ENCODE assay signal across 12 mouse cellular contexts in genomic region chr7:63965635-63966418, GRCm38 (mm10). TPM values are rescaled to one million over a fixed set of nuclear protein-coding genes. Genes with fewer than 3 reads are reported as not detected.
DNase-seq lines count a peak whose midpoint lies in the region; ATAC-seq and TF ChIP-seq lines count a peak whose summit lies in the region.
"Had no signal": no experiment of that assay in that cellular context is flagged by ENCODE, and none has a peak within 500 bp of the region (broad histone marks: within the 10 kb centered on the region; RNA-seq: fewer than 3 reads in every experiment).

No protein-coding gene starts in this region.

- H3K4me2 ChIP-seq in heart, embryonic 11.5 days: no peak overlapping the region
- no peak overlapping the region for H3K4me2 ChIP-seq in forebrain, embryonic 12.5 days
- H3K4me2 ChIP-seq in limb, embryonic 14.5 days (replicated peaks; ENCODE audit: low read depth, low read length, severe bottlenecking): no peak overlapping the region
- H3K4me2 ChIP-seq: liver, embryonic 11.5 days; neural tube, embryonic 12.5 days had no signal

- no peaks in the 10 kb centered on the region for H3K9me3 ChIP-seq in heart, embryonic 11.5 days (replicated peaks; ENCODE audit: control insufficient read depth, low read length)
- no peaks in the 10 kb centered on the region for H3K9me3 ChIP-seq in forebrain, embryonic 12.5 days
- no peaks in the 10 kb centered on the region for H3K9me3 ChIP-seq in limb, embryonic 14.5 days (ENCODE audit: control insufficient read depth, low read length)
- H3K9me3 ChIP-seq: neural tube, embryonic 12.5 days had no signal

- 64% methylated on average over 5 of the region's 5 CpGs for WGBS in heart, embryonic 11.5 days (ENCODE audit: insufficient replicate concordance)
- WGBS in forebrain, embryonic 12.5 days: 80% methylated on average over 5 of the region's 5 CpGs
- 52% methylated on average over 5 of the region's 5 CpGs for WGBS in limb, embryonic 14.5 days

- H3K4me1 ChIP-seq in heart, embryonic 11.5 days (ENCODE audit: control insufficient read depth, insufficient read depth, low read length): no peaks in the 10 kb centered on the region
- peaks cover 11% of the 10 kb centered on the region for H3K4me1 ChIP-seq in forebrain, embryonic 12.5 days
- peaks cover 3% of the 10 kb centered on the region; the same call in 1 of the 2 replicates for H3K4me1 ChIP-seq in limb, embryonic 14.5 days (ENCODE audit: control insufficient read depth, insufficient read depth, low read length)

- H3K36me3 ChIP-seq in heart, embryonic 11.5 days (ENCODE audit: control insufficient read depth, insufficient read depth, low read length): no peaks in the 10 kb centered on the region
- no peaks in the 10 kb centered on the region for H3K36me3 ChIP-seq in forebrain, embryonic 12.5 days (replicated peaks)
- no peaks in the 10 kb centered on the region for H3K36me3 ChIP-seq in limb, embryonic 14.5 days (ENCODE audit: control insufficient read depth, insufficient read depth, low read length)
- H3K36me3 ChIP-seq: neural tube, embryonic 12.5 days had no signal

- DNase-seq in heart, adult 8-10 months (ENCODE audit: low spot score): no peak
- DNase-seq in 416B (ENCODE audit: low read depth): peak; percentile 22
- DNase-seq in limb, embryonic 14.5 days (ENCODE audit: low spot score): no peak
- no peak for DNase-seq in frontal cortex, postnatal 10 days (ENCODE audit: low spot score in 2 of 2)
- DNase-seq in layer of hippocampus, postnatal 14 days (ENCODE audit: low spot score in 2 of 2): no peak

- H3K27ac ChIP-seq in heart, embryonic 11.5 days (ENCODE audit: low read depth, low read length): peak overlapping the region; percentile 41; the same call in 1 of the 2 replicates
- H3K27ac ChIP-seq in forebrain, embryonic 12.5 days: 0 out of 2 replicates have a peak overlapping the region, but pooled peaks have one; percentile 14
- H3K27ac ChIP-seq in limb, embryonic 14.5 days (replicated peaks; ENCODE audit: low read depth, low read length): peak overlapping the region; percentile 69
- H3K27ac ChIP-seq: neural tube, embryonic 12.5 days had no signal

- H3K27me3 ChIP-seq in heart, embryonic 11.5 days (ENCODE audit: control insufficient read depth, insufficient read depth, low read length): no peaks in the 10 kb centered on the region
- H3K27me3 ChIP-seq in forebrain, embryonic 12.5 days: 0 out of 2 replicates have a peak, but pooled peaks cover 2% of the 10 kb centered on the region
- no peaks in the 10 kb centered on the region for H3K27me3 ChIP-seq in limb, embryonic 14.5 days (ENCODE audit: control insufficient read depth, insufficient read depth, low read length)
- H3K27me3 ChIP-seq: neural tube, embryonic 12.5 days had no signal

- no peak overlapping the region for H3K4me3 ChIP-seq in heart, embryonic 11.5 days (ENCODE audit: low read depth, low read length)
- H3K4me3 ChIP-seq in forebrain, embryonic 12.5 days (replicated peaks): no peak overlapping the region
- no peak overlapping the region for H3K4me3 ChIP-seq in limb, embryonic 14.5 days (replicated peaks; ENCODE audit: low read length)
- H3K4me3 ChIP-seq: neural tube, embryonic 12.5 days had no signal

- no peak overlapping the region for H3K9ac ChIP-seq in heart, embryonic 11.5 days (ENCODE audit: low read depth, low read length)
- no peak overlapping the region for H3K9ac ChIP-seq in forebrain, embryonic 12.5 days
- H3K9ac ChIP-seq in limb, embryonic 14.5 days (ENCODE audit: low read depth, low read length, severe bottlenecking): no peak overlapping the region
- H3K9ac ChIP-seq: neural tube, embryonic 12.5 days had no signal

- no peak for TF ChIP-seq POLR2A in limb, embryonic 14.5 days (IDR thresholded peaks at IDR 0.05; ENCODE audit: borderline replicate concordance, extremely low read depth, insufficient read depth, insufficient read length)

- ATAC-seq in heart, embryonic 11.5 days (replicated peaks; ENCODE audit: insufficient number of reproducible peaks, low FRiP score, low TSS enrichment): no peak
- ATAC-seq in forebrain, embryonic 12.5 days (ENCODE audit: low FRiP score): no peak
- ATAC-seq in limb, embryonic 14.5 days (ENCODE audit: low FRiP score, low read depth): 0 out of 2 replicates have a peak, but pooled peaks have one; percentile 20
- no peak for ATAC-seq in erythroid progenitor cell, adult 5-6 weeks (replicated peaks; ENCODE audit: low FRiP score, poor library complexity, severe bottlenecking)

RNA-seq across cellular contexts. Expression of gene Klf13, which starts 27.1 kb away (rescaled TPM):
- 16.3 and 18.8 TPM in 2 replicates for polyA plus RNA-seq in heart, embryonic 11.5 days (2014; fragmentation: Nextera tagmentation; extraction: Ambion mirVana)
- total RNA-seq in heart, adult 8-10 months (2022): 10 to 100 TPM; 39.6 to 53.1 (median 47.7) TPM
- 21.9 and 26.1 TPM in 2 replicates for polyA plus RNA-seq in forebrain, embryonic 12.5 days (2016; fragmentation: Nextera tagmentation; extraction: Ambion mirVana)
- 9.9 and 12.3 TPM in 2 replicates for polyA plus RNA-seq in limb, embryonic 14.5 days (2012; rRNA removed)
- polyA plus RNA-seq in limb, embryonic 14.5 days (2014; fragmentation: Nextera tagmentation; extraction: Ambion mirVana): 27.0 and 28.0 TPM in 2 replicates
- total RNA-seq in erythroid progenitor cell, adult 5-6 weeks (2015; ENCODE audit: low replicate concordance): 41.8 and 46.9 TPM in 2 replicates
- 53.8 and 60.1 TPM in 2 replicates for total RNA-seq in erythroid progenitor cell, adult 5-6 weeks (2017; ENCODE audit: low replicate concordance)
- 100 to 1,000 TPM; 170 to 173 TPM for total RNA-seq in layer of hippocampus, postnatal 14 days (2021)

RNA-seq across cellular contexts. Expression of gene E030018B13Rik, which starts 49.2 kb away (rescaled TPM):
- polyA plus RNA-seq in heart, embryonic 11.5 days (2014; fragmentation: Nextera tagmentation; extraction: Ambion mirVana): not detected in 2 replicates
- total RNA-seq in heart, adult 8-10 months (2022): not detected
- not detected in 2 replicates for polyA plus RNA-seq in forebrain, embryonic 12.5 days (2016; fragmentation: Nextera tagmentation; extraction: Ambion mirVana)
- polyA plus RNA-seq in limb, embryonic 14.5 days (2012; rRNA removed): not detected in 2 replicates
- not detected in 2 replicates for polyA plus RNA-seq in limb, embryonic 14.5 days (2014; fragmentation: Nextera tagmentation; extraction: Ambion mirVana)
- not detected in 2 replicates for total RNA-seq in erythroid progenitor cell, adult 5-6 weeks (2015; ENCODE audit: low replicate concordance)
- not detected in 2 replicates for total RNA-seq in erythroid progenitor cell, adult 5-6 weeks (2017; ENCODE audit: low replicate concordance)
- not detected for total RNA-seq in layer of hippocampus, postnatal 14 days (2021)
- total RNA-seq: adrenal gland, adult 18-20 months had no signal
- polyA plus RNA-seq: intestine, embryonic 16.5 days; liver, embryonic 11.5 days had no signal

Comparison
In these comparisons a context has a peak if more than half of its experiments do, and no peak if none do; other contexts are left out.
1. H3K27ac ChIP-seq: peak in every context shown above with its lines; median percentile 69 in limb, embryonic 14.5 days; 41 in heart, embryonic 11.5 days; 14 in forebrain, embryonic 12.5 days.